Mouse (Mus musculus) CH12.LX (cell line): ENCODE data around the gene Sacs. TPM values are rescaled to one million over a fixed set of nuclear protein-coding genes. Genes with fewer than 3 reads are reported as not detected.

Source experiments
- DNase-seq: peaks from one replicate; pipeline ENCODE4 v3.0.0-alpha.2; 2013; ENCODE audit errors: extremely low read depth
- H3K27ac ChIP-seq: 2 replicates; pipeline ENCODE4 v1.5.1; 2012; ENCODE audit warnings: low read depth, mild to moderate bottlenecking, control low read depth, moderate library complexity; ENCODE audit not compliant: insufficient read depth
- H3K27me3 ChIP-seq: replicated peaks from 2 replicates; pipeline ENCODE3; 2012; ENCODE audit warnings: inconsistent platforms
- H3K36me3 ChIP-seq, 2 experiments: replicated peaks in 1 of 2; 2 replicates each; pipeline versions ENCODE3 to v1.6.1; 2012; ENCODE audit warnings: inconsistent platforms in 1 of 2, low read length in 1 of 2, mild to moderate bottlenecking in 1 of 2, mixed read lengths in 1 of 2, moderate library complexity in 1 of 2; ENCODE audit not compliant: control insufficient read depth in 1 of 2, insufficient read depth in 1 of 2
- H3K4me1 ChIP-seq, 2 experiments: 2 replicates each; pipeline ENCODE4 v1.6.1; 2012; ENCODE audit warnings: inconsistent platforms in 1 of 2, moderate library complexity in 1 of 2; ENCODE audit not compliant: insufficient read depth in 2 of 2, control insufficient read depth in 1 of 2
- H3K4me2 ChIP-seq: 2 replicates; pipeline ENCODE4 v1.6.1; 2012; ENCODE audit warnings: low read depth, mild to moderate bottlenecking, control low read depth; ENCODE audit not compliant: poor library complexity, insufficient read depth, severe bottlenecking
- H3K4me3 ChIP-seq, 3 experiments: fragments of 150-350 bp in 1 of 3; sonication (generic) in 1 of 3; replicated peaks in 1 of 3; 2 replicates each; pipeline versions ENCODE3 to v1.5.1; 2011 to 2012; ENCODE audit warnings: low read depth in 2 of 3, low read length in 2 of 3, mild to moderate bottlenecking in 2 of 3, moderate library complexity in 2 of 3, control low read depth in 1 of 3, improper control_type of control experiment in 1 of 3, inconsistent platforms in 1 of 3, mixed read lengths in 1 of 3; ENCODE audit not compliant: poor library complexity in 1 of 3
- H3K79me2 ChIP-seq: replicated peaks from 2 replicates; pipeline ENCODE4 v1.6.1; 2012; ENCODE audit warnings: mild to moderate bottlenecking, moderate library complexity; ENCODE audit not compliant: control insufficient read depth, poor library complexity, insufficient read depth, severe bottlenecking; ENCODE audit errors: extremely low read depth
- H3K9ac ChIP-seq: 2 replicates; pipeline ENCODE4 v1.6.1; 2012; ENCODE audit warnings: low read depth, mild to moderate bottlenecking, control low read depth, moderate library complexity; ENCODE audit not compliant: insufficient read depth
- H3K9me3 ChIP-seq: replicated peaks from 2 replicates; pipeline ENCODE3; 2012; ENCODE audit warnings: low read length, inconsistent platforms, mixed read lengths
- CHD2 ChIP-seq: IDR thresholded peaks from 2 replicates; pipeline ENCODE4 v1.6.1; 2011; ENCODE audit warnings: low read length, improper control_type of control experiment
- CTCF ChIP-seq, 2 experiments: IDR thresholded peaks in 1 of 2; conservative IDR thresholded peaks in 1 of 2; 2 replicates each; pipeline ENCODE4 v1.5.1; 2011 to 2012; ENCODE audit warnings: low read depth in 2 of 2, low read length in 2 of 2, improper control_type of control experiment in 1 of 2, inconsistent platforms in 1 of 2, mild to moderate bottlenecking in 1 of 2, moderate library complexity in 1 of 2
- E2F4 ChIP-seq: IDR thresholded peaks from 2 replicates; pipeline ENCODE4 v1.6.1; 2011; ENCODE audit warnings: low read depth, low read length, improper control_type of control experiment; ENCODE audit not compliant: insufficient replicate concordance
- EP300 ChIP-seq: IDR thresholded peaks from 2 replicates; pipeline ENCODE4 v1.6.1; 2011; ENCODE audit warnings: low read length, improper control_type of control experiment
- GABPA ChIP-seq: IDR thresholded peaks from 2 replicates; pipeline ENCODE4 v1.6.1; 2012; ENCODE audit warnings: low read depth, low read length, improper control_type of control experiment, inconsistent platforms; ENCODE audit not compliant: insufficient replicate concordance
- KAT2A ChIP-seq: IDR thresholded peaks from 2 replicates; pipeline ENCODE4 v1.6.1; 2012; ENCODE audit warnings: low read length, improper control_type of control experiment, inconsistent platforms; ENCODE audit not compliant: insufficient replicate concordance
- MAFK ChIP-seq: IDR thresholded peaks from 2 replicates; pipeline ENCODE4 v1.6.1; 2011; ENCODE audit warnings: low read length, improper control_type of control experiment; ENCODE audit not compliant: insufficient replicate concordance
- MXI1 ChIP-seq: IDR thresholded peaks from 2 replicates; pipeline ENCODE4 v1.6.1; 2011; ENCODE audit warnings: mild to moderate bottlenecking, low read depth, low read length, improper control_type of control experiment
- MYC ChIP-seq: IDR thresholded peaks from 2 replicates; pipeline ENCODE4 v1.6.1; 2011; ENCODE audit warnings: low read depth, mild to moderate bottlenecking, improper control_type of control experiment, low read length
- NELFE ChIP-seq: IDR thresholded peaks from 2 replicates; pipeline ENCODE4 v1.6.1; 2011; ENCODE audit warnings: low read depth, low read length, improper control_type of control experiment
- RAD21 ChIP-seq: IDR thresholded peaks from 2 replicates; pipeline ENCODE4 v1.6.1; 2011; ENCODE audit warnings: low read depth, mild to moderate bottlenecking, low read length, improper control_type of control experiment, moderate library complexity
- RCOR1 ChIP-seq: conservative IDR thresholded peaks from 2 replicates; pipeline ENCODE4 v1.6.1; 2012; ENCODE audit warnings: low read depth, mild to moderate bottlenecking, inconsistent platforms, low read length, improper control_type of control experiment
- UBTF ChIP-seq: IDR thresholded peaks from 2 replicates; pipeline ENCODE4 v1.6.1; 2012; ENCODE audit warnings: low read depth, mild to moderate bottlenecking, inconsistent platforms, low read length, improper control_type of control experiment, moderate library complexity
- USF2 ChIP-seq: conservative IDR thresholded peaks from 2 replicates; pipeline ENCODE4 v1.6.1; 2011; ENCODE audit warnings: low read depth, low read length, improper control_type of control experiment
- ZC3H11A ChIP-seq: IDR thresholded peaks from 2 replicates; pipeline ENCODE4 v1.6.1; 2012; ENCODE audit warnings: low read depth, mild to moderate bottlenecking, inconsistent platforms, low read length, improper control_type of control experiment
- ZKSCAN1 ChIP-seq: IDR thresholded peaks from 2 replicates; pipeline ENCODE4 v1.6.1; 2012; ENCODE audit warnings: low read depth, inconsistent platforms, low read length, improper control_type of control experiment, borderline replicate concordance
- ZMIZ1 ChIP-seq: IDR thresholded peaks from 2 replicates; pipeline ENCODE4 v1.6.1; 2012; ENCODE audit warnings: low read depth, mild to moderate bottlenecking, inconsistent platforms, low read length, improper control_type of control experiment
- dilution Hi-C: fragments of 300-500 bp; cut with MboI; formaldehyde crosslinking; loops from 2 replicates; pipeline ENCODE4 v1.14.3; 2020; ENCODE audit warnings: low sequenced_read_pairs; ENCODE audit not compliant: extremely low pct_unique_long_range_greater_than_20kb, extremely low pct_ligation_motif_present
- in situ Hi-C: fragments of 300-500 bp; cut with MboI; formaldehyde crosslinking; loops from 3 replicates; pipeline ENCODE4 v1.14.3; 2019; ENCODE audit warnings: low sequenced_read_pairs, low pct_ligation_motif_present, low pct_unique_long_range_greater_than_20kb, mixed read lengths
- polyA plus RNA-seq: library from polyadenylated mRNA; unstranded; fragments of >175 nt; gene quantifications from 2 replicates; pipeline ENCODE4 v1.2.1, GENCODE M21; 2012; ENCODE audit warnings: low read depth; ENCODE audit not compliant: insufficient read length
- total RNA-seq, 2 experiments: library from RNA; depleted of rRNA; stranded (reverse); fragments of 300-350 nt in 1 of 2; fragments of >200 nt in 1 of 2; gene quantifications; 2 replicates each; pipeline ENCODE4 v1.2.3; 2012 to 2014

The Sacs gene
- total and polyA plus RNA-seq, 3 experiments, result 5.3 to 6.7 (median 6.6) TPM

DNA sequence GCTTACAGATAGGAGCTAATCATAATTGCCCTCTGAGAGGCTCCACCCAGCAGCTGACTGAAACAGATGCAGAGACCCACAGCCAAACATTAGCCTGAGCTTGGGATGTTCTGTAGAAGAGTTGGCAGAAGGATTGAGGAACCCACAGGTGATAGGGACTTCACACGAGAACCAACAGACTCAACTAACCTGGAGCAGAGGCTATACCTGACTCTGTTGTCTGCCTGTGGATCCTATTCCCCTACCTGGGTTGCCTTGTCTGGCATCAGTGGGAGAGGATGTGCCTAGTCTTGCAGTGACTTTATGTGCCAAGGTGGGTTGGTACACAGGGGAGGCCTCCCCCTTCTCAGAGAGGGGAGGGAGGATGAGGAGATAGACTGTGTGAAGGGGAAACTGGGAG is 5.7 kb upstream of the Sacs start:
- DNase-seq, result no peak
- no peak overlapping the region for H3K27ac ChIP-seq
- TF ChIP-seq USF2 (no peak), EP300 (no peak)
- H3K9ac ChIP-seq, result no peak overlapping the region
- H3K79me2 ChIP-seq, result no peaks in the 10 kb centered on the region
- H3K4me2 ChIP-seq, result no peak overlapping the region
- H3K9me3 ChIP-seq, result no peaks in the 10 kb centered on the region
- in situ Hi-C loops, result no loop called here
- peaks cover under 1 to 5% of the 10 kb centered on the region in 2 experiments for H3K4me1 ChIP-seq
- dilution Hi-C loops, result no loop called here
- H3K4me3 ChIP-seq, result no peak overlapping the region
- H3K27me3 ChIP-seq, result no peaks in the 10 kb centered on the region
- H3K36me3 ChIP-seq, result no peaks in the 10 kb centered on the region

DNA sequence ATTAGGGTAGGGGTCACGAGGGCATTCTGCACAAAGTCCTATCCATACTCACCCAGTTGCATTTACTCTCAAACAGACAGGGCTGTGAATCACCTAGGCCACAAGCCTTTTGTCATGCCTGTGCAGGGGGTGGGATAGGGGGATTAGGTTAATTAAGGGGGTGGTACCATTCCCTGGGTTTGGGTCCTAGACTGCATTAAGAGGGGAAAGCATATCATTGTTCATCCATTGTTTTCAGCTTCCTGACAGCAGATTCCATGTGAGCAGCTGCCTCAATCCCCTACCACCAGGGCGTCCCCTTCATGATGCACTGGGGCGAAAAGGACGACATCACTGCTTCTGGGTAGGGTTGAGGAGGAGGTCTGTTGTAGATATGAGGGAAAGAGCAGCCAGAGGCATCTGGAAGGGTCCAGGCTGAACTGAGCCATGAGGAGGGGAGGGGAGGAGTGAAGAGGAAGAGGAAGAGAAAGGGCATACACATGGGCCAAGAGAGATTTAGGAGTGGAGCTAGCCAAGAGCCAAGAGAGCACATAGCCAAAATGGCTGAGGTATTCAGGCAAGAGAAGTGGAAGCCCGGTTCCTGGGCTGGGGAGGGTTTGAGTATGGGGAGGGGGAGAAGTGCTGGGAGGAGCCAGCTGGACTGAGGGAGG is 3.8 kb upstream of the Sacs start:
- in situ Hi-C loops (no loop called here), dilution Hi-C loops (no loop called here)

DNA sequence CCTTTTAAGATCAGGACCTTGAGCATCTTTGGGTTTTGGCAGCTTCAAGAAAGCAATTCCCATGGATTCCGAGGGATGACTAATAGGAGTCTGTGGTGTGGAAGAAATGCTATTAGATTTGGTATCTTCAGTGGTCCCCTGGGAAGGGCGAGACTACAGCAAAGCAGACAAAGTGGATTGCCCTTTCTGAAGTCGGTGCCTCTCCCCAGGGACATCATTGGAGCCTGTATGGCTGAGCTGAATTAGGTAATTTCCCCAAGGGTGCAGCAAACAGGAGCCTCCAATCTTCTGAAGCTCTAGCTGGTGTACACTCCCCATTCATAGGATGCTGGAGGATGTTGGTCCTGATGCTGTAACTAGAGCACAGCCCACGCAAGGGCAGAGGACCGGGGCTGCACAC is 847 bp upstream of the Sacs start:
- peaks cover 3 to 12% of the 10 kb centered on the region in 2 experiments for H3K4me1 ChIP-seq
- no peak for TF ChIP-seq E2F4
- no peak for TF ChIP-seq GABPA
- TF ChIP-seq NELFE, result no peak
- no peak for TF ChIP-seq CTCF (conservative IDR thresholded peaks at IDR 0.05 in 1 of 2, IDR thresholded peaks at IDR 0.05 in 1 of 2; ENCODE audit: low read depth in 2 of 2, low read length in 2 of 2)
- no peak for TF ChIP-seq MAFK
- TF ChIP-seq UBTF, result no peak
- no peak for TF ChIP-seq KAT2A
- no peak for TF ChIP-seq RAD21
- TF ChIP-seq ZMIZ1, result no peak
- no peak for TF ChIP-seq RCOR1

More for the DNA sequence above, 3.8 kb upstream of the Sacs start:
- Histone ChIP-seq H3K27ac (no peak overlapping the region), H3K9me3 (no peaks in the 10 kb centered on the region), H3K4me1 (peaks cover 3 to 9% of the 10 kb centered on the region in 2 experiments), H3K79me2 (no peaks in the 10 kb centered on the region), H3K36me3 (no peaks in the 10 kb centered on the region), H3K9ac (no peak overlapping the region), H3K4me2 (no peak overlapping the region), H3K4me3 (no peak overlapping the region), H3K27me3 (no peaks in the 10 kb centered on the region)
- no peak for DNase-seq
- TF ChIP-seq CHD2, result no peak
- no peak for TF ChIP-seq EP300
- no peak for TF ChIP-seq MYC
- TF ChIP-seq ZC3H11A, result no peak
- no peak for TF ChIP-seq ZKSCAN1
- no peak for TF ChIP-seq KAT2A
- TF ChIP-seq MXI1, result no peak

More for the DNA sequence above, 847 bp upstream of the Sacs start:
- peak; percentile 77 for DNase-seq
- Histone ChIP-seq H3K27ac (no peak overlapping the region), H3K9ac (no peak overlapping the region), H3K4me2 (no peak overlapping the region), H3K27me3 (no peaks in the 10 kb centered on the region), H3K36me3 (no peaks in the 10 kb centered on the region), H3K9me3 (no peaks in the 10 kb centered on the region), H3K79me2 (no peaks in the 10 kb centered on the region), H3K4me3 (no peak overlapping the region)
- dilution Hi-C loops (no loop called here), in situ Hi-C loops (no loop called here)
